Mouse (Mus musculus) olfactory bulb, adult 2 months (tissue): Measurements from ENCODE around the gene Rreb1.

Source experiments
- CTCF ChIP-seq: fragments of 200-500 bp; IDR thresholded peaks from 2 replicates; pipeline ENCODE4 v1.5.1; 2012; ENCODE audit warnings: low read depth, mild to moderate bottlenecking, low read length, moderate library complexity; ENCODE audit not compliant: insufficient read depth
- POLR2A ChIP-seq: fragments of 200-500 bp; IDR thresholded peaks from 2 replicates; pipeline ENCODE4 v1.6.1; 2012; ENCODE audit warnings: mild to moderate bottlenecking, low read depth, low read length, moderate library complexity; ENCODE audit not compliant: insufficient read depth

- TF ChIP-seq CTCF (no peak), POLR2A (no peak)
Observed at GRCm38 (mm10) chr13:37858508-37858907, 80.3 kb downstream of the Rreb1 start.
